Mouse (Mus musculus) thymus, adult 2 months (tissue): ENCODE results near the gene Gab1. TPM values are rescaled to one million over a fixed set of nuclear protein-coding genes. Genes with fewer than 3 reads are reported as not detected.

Source experiments
- DNase-seq: peaks from one replicate; pipeline ENCODE4 v3.0.0; 2021
- H3K27ac ChIP-seq: fragments of 200-500 bp; 2 replicates; pipeline ENCODE4 v1.5.1; 2012; ENCODE audit warnings: low read length, control low read depth; ENCODE audit not compliant: control insufficient read depth, insufficient read depth
- H3K27me3 ChIP-seq: fragments of 200-500 bp; 2 replicates; pipeline ENCODE4 v1.6.1; 2012; ENCODE audit warnings: mild to moderate bottlenecking, low read length, moderate library complexity, mixed read lengths; ENCODE audit not compliant: control insufficient read depth, insufficient read depth
- H3K36me3 ChIP-seq: fragments of 200-500 bp; 2 replicates; pipeline ENCODE4 v1.6.1; 2012; ENCODE audit warnings: mild to moderate bottlenecking, low read length, moderate library complexity; ENCODE audit not compliant: control insufficient read depth, insufficient read depth
- H3K4me1 ChIP-seq: fragments of 200-500 bp; replicated peaks from 2 replicates; pipeline ENCODE4 v1.6.1; 2012; ENCODE audit warnings: low read length; ENCODE audit not compliant: control insufficient read depth, insufficient read depth
- H3K4me3 ChIP-seq: fragments of 200-500 bp; 2 replicates; pipeline ENCODE4 v1.5.1; 2012; ENCODE audit warnings: mild to moderate bottlenecking, low read length, control low read depth, moderate library complexity; ENCODE audit not compliant: control insufficient read depth, insufficient read depth
- CTCF ChIP-seq: fragments of 200-500 bp; IDR thresholded peaks from 2 replicates; pipeline ENCODE4 v1.5.1; 2012; ENCODE audit warnings: mild to moderate bottlenecking, control low read depth, low read length, moderate library complexity, borderline replicate concordance; ENCODE audit not compliant: control insufficient read depth, poor library complexity, insufficient read depth; ENCODE audit errors: extremely low read depth
- POLR2A ChIP-seq: fragments of 200-500 bp; IDR thresholded peaks from 2 replicates; pipeline ENCODE4 v1.6.1; 2012; ENCODE audit warnings: mild to moderate bottlenecking, low read length, control low read depth, moderate library complexity; ENCODE audit not compliant: control insufficient read depth, poor library complexity, insufficient read depth; ENCODE audit errors: extremely low read depth
- WGBS: fragments of 180-500 bp; shearing (Covaris S2); methylation state at CpG from one replicate; pipeline ENCODE4 v1.1.7; 2018; 5-methylcytosine and 5-hydroxymethylcytosine counted together
- polyA plus RNA-seq: library from polyadenylated mRNA; depleted of rRNA; stranded (reverse); fragments of >200 nt; gene quantifications from 2 replicates; pipeline ENCODE4 v1.2.3, GENCODE M21; 2012

Gab1 gene
- polyA plus RNA-seq, 1 experiment, result 8.9 TPM

DNA sequence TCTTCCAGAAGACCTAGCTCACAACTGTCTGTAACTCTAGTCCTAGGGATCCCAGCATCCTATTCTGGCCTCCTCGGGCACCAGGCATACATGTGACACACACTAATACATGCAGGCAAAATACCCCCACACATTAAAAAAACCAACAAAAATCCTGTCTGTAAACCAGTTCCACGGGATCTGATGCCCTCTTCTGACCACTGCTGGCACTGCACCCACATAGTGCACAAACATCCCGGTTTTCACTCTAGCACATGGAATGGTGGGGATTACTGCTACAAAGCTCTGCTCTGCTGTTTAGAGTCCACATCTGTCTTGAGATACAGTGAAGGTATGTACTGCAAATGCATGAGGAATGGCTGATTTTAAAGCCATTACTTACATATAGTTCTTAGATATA lies 81.5 kb downstream of the Gab1 start:
- WGBS, result 92% methylated on average over 3 of the region's 3 CpGs
- TF ChIP-seq CTCF (no peak), POLR2A (no peak)

DNA sequence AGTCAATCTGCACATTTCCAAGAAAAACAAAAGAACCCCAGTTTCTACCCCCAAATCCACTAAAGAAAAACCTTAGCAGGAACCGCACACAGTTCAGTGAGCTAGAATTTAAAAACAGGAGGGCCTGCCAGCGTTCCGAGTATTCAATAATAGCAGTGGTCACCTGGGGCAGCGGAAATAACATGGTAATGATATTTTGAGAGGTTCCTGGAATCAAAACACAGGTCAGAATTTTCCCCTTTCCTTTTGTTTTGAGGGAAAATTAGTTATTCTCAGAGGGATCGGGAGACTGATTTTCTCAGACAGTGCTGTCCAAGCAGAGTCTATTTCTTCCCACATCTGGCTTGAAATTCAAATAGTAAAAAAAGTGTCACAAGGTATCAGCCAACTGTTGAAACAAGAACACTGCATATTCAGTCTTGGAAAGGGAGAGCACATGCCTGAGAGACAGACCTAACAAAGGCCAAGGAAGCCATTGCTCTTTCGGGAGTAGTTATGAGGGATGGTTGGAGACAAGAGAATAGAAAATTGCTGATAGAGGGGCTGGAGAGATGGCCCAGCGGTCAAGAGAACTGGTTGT lies 82.0 kb downstream of the Gab1 start:
- H3K36me3 ChIP-seq, result no peaks in the 10 kb centered on the region
- no peak overlapping the region for H3K27ac ChIP-seq
- H3K27me3 ChIP-seq, result no peaks in the 10 kb centered on the region
- TF ChIP-seq POLR2A (no peak), CTCF (no peak)
- no peak overlapping the region for H3K4me3 ChIP-seq
- no peak for DNase-seq
- WGBS, result 91% methylated on average over 7 of the region's 7 CpGs
- no peaks in the 10 kb centered on the region for H3K4me1 ChIP-seq

More for the DNA sequence above, 81.5 kb downstream of the Gab1 start:
- H3K4me1 ChIP-seq, result no peaks in the 10 kb centered on the region
- no peak overlapping the region; the same call in 1 of the 2 replicates for H3K27ac ChIP-seq
- H3K27me3 ChIP-seq, result no peaks in the 10 kb centered on the region
- no peaks in the 10 kb centered on the region for H3K36me3 ChIP-seq
- DNase-seq, result no peak
- no peak overlapping the region for H3K4me3 ChIP-seq

DNA sequence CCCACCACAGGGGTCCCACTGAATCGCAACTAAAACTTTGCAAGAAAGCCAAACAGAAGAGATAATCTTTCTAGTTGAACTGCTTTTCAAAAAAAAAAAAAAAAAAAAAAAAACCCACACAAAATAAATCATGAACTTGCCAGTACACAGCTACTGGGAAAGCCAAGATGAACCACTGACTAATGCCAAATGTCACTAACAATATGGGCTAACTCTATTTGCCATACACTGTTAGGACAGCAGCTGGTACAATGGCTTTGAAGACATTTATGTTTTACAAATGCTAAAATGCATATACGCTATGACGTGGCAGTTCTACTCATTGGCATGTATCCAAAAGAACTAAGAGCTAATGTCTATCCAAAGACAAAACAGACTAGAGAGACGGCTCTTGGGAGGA lies 84.2 kb downstream of the Gab1 start:
- Histone ChIP-seq H3K4me3 (no peak overlapping the region), H3K36me3 (no peaks in the 10 kb centered on the region), H3K27me3 (no peaks in the 10 kb centered on the region), H3K27ac (no peak overlapping the region), H3K4me1 (no peaks in the 10 kb centered on the region)
- TF ChIP-seq CTCF (no peak), POLR2A (no peak)
- 94% methylated on average over 4 of the region's 4 CpGs for WGBS
- no peak for DNase-seq

DNA sequence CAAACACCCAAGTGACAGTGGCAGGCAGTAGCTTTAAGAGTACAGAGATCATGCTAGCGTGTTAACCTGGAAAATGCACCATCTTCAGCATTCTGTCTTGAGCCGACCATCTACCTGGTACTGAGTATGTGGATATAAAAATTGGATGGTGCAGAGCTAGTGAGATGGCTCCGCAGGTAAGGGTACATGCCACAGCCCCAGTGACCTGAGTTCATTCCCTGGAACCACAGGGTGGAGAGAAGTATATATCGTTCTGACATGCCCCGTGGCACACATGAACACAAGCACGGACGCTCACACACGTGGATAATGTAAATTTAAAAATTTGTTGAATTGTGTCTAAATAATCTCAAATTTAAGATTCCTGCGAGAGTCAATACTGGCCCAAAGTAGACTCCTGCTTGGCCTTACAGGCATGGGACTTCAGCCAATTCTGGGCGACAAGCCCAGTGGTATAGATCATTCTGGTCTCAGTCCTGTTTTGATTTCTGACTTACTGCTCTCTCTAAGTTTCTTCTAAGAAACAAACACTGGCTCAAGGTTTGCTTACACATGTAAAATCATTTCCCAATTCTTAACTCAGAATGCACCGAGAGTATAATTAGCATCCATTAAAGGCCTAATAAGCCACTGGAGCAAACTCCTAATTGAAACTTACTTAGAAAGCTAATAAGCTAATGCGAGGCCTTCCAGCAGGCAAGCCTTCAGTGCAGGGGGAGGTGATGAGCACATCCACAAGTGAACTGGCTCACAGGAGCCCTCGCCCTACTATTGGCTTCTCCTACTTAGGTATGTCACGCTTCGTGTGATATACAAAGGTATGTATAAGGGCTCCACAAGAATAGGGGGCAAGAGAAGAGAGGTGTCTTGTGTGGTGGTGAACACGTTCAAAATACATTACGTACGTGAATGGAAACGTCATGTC lies 85.5 kb downstream of the Gab1 start:
- DNase-seq, result no peak
- H3K27me3 ChIP-seq, result no peaks in the 10 kb centered on the region
- TF ChIP-seq CTCF (no peak), POLR2A (no peak)
- WGBS, result 95% methylated on average over 19 of the region's 19 CpGs
- H3K4me1 ChIP-seq, result no peaks in the 10 kb centered on the region
- H3K36me3 ChIP-seq, result no peaks in the 10 kb centered on the region
- H3K4me3 ChIP-seq, result no peak overlapping the region
- H3K27ac ChIP-seq, result no peak overlapping the region

DNA sequence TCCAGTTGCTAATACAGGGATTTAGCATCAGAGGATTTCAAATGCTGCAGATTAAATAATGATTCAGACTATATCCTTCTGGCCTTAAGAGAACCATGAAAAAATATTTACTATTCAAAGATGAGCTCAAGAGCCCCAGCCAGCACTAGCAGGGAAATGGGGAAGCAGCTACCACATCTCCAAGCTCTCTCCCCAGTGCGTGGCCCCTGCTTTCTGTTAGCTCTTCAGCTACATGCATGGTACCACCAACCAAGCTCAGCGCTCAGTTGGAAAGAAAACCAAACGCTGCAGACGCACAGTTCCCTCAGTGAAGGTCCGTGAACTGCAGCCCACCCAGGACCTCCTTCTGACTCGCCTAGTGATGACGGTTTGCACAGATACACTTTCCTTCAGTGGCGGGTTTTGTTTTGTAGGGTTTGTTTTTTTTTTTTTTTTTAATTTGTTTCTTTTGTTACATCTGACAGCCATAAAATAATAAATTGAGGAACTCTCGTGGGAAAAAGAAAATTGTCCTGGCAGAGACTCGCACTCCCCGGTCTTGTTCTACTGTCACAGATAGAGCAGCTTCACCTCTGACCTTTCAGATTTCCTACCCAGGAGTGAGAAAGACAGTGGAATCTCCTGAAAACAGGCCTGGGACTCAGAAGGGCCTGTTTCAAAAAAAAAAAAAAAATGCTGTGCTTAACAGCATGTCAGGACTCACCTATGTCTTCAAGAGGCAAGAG lies 86.4 kb downstream of the Gab1 start:
- H3K27me3 ChIP-seq, result no peaks in the 10 kb centered on the region
- no peak for DNase-seq
- no peak for TF ChIP-seq POLR2A
- TF ChIP-seq CTCF, result no peak
- no peaks in the 10 kb centered on the region for H3K4me1 ChIP-seq
- WGBS, result 48% methylated on average over 11 of the region's 11 CpGs
- no peak overlapping the region for H3K27ac ChIP-seq
- no peak overlapping the region for H3K4me3 ChIP-seq
- H3K36me3 ChIP-seq, result no peaks in the 10 kb centered on the region

DNA sequence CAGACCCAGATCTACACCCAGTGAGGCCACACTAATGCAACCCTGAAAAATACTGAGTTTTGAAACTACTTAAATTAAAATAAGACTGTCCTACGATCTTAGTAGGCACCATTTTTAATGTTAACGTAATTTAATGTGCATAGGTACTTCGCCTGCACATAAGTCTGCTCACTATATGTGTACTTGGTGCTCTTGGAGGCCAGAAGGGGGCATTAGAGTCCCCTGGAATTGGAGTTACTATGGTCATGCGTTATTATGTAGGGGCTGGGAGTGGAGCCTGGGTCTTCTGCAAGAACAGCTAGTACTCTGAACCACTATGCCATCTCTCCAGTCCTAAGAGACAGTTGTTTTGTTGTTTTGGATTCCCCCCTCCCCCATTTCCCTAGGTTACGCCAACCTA lies 88.1 kb downstream of the Gab1 start:
- WGBS, result 95% methylated on average over 5 of the region's 5 CpGs
- Histone ChIP-seq H3K4me1 (no peaks in the 10 kb centered on the region), H3K4me3 (no peak overlapping the region), H3K27ac (no peak overlapping the region), H3K27me3 (no peaks in the 10 kb centered on the region), H3K36me3 (no peaks in the 10 kb centered on the region)
- no peak for DNase-seq
- TF ChIP-seq POLR2A, result no peak
